Mouse (Mus musculus) megakaryocyte, embryonic 14.5 days (primary cell): Measurements from ENCODE around the gene Nos1ap.

Experiments used
- FLI1 ChIP-seq: IDR thresholded peaks from 2 replicates; pipeline ENCODE4 v1.6.1; 2012; ENCODE audit warnings: low read length, inconsistent platforms, mixed read lengths
- GATA1 ChIP-seq: IDR thresholded peaks from 3 replicates; pipeline ENCODE4 v1.6.1; 2012; ENCODE audit warnings: mixed read lengths, low read length, inconsistent platforms, borderline replicate concordance

DNA sequence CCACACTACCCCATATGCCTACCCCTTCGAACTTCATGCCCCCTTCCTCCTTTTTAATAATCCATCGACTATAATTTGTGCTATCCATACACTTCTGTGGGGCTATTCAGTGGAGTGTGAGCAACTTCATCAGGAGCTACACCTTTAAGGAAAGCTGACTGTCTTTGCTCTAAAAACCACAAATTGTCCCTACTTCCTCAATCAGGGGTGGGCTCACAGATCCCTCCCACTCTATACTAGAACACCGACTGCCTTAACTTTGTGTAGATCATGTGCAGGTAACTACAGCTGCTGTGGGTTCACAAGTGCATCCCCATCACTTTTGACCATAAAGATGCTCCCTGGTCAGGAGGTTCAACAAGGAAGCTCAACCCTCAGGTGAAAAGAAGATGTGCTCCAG lies 249.7 kb downstream of the Nos1ap start:
- TF ChIP-seq GATA1 (no peak), FLI1 (no peak)
